Mouse (Mus musculus) ES-CJ7 (cell line): ENCODE measurements around the gene Nip7.

Source experiments
- DNase-seq: peaks from one replicate; pipeline ENCODE4 v3.0.0; 2011; ENCODE audit warnings: low read depth, low spot score

Nip7 gene

GRCm38 (mm10) chr8:107065511-107066496, 9.1 kb downstream of the Nip7 start, which contains the start of gene Tmed6:
Gene Tmed6 (minus strand): TSS chr8:107065644.
- DNase-seq, result peak; percentile 92

GRCm38 (mm10) chr8:107073706-107074105, 17.0 kb downstream of the Nip7 start:
- peak; percentile 41 for DNase-seq

- DNase-seq, result no peak
Observed at GRCm38 (mm10) chr8:107074128-107074527, 17.5 kb downstream of the Nip7 start.

- no peak for DNase-seq
Observed at GRCm38 (mm10) chr8:107076239-107076888, 19.7 kb downstream of the Nip7 start.

GRCm38 (mm10) chr8:107085358-107085757, 28.7 kb downstream of the Nip7 start:
- peak; percentile 83 for DNase-seq

- DNase-seq, result no peak
Observed at GRCm38 (mm10) chr8:107086018-107086417, 29.3 kb downstream of the Nip7 start.

- peak; percentile 78 for DNase-seq
Observed at GRCm38 (mm10) chr8:107088526-107089063, 31.9 kb downstream of the Nip7 start.

GRCm38 (mm10) chr8:107090531-107090930, 33.9 kb downstream of the Nip7 start:
- no peak for DNase-seq

GRCm38 (mm10) chr8:107095717-107096365, 39.2 kb downstream of the Nip7 start:
- DNase-seq, result peak; percentile 52

GRCm38 (mm10) chr8:107096366-107097036, 39.8 kb downstream of the Nip7 start, which contains the start of gene Terf2:
Gene Terf2 (minus strand): TSS chr8:107096547.
- peak; percentile 97 for DNase-seq

GRCm38 (mm10) chr8:107100635-107101034, 44.0 kb downstream of the Nip7 start:
- DNase-seq, result no peak

GRCm38 (mm10) chr8:107104547-107104946, 47.9 kb downstream of the Nip7 start:
- peak; percentile 88 for DNase-seq

GRCm38 (mm10) chr8:107108089-107108488, 51.4 kb downstream of the Nip7 start:
- peak; percentile 66 for DNase-seq

GRCm38 (mm10) chr8:107108978-107109720, 52.5 kb downstream of the Nip7 start:
- peak; percentile 99 for DNase-seq

- peak; percentile 73 for DNase-seq
Observed at GRCm38 (mm10) chr8:107109816-107110435, 53.2 kb downstream of the Nip7 start.
